Mouse (Mus musculus) left cerebral cortex, postnatal 25 days (tissue): ENCODE data around the gene Fam149a. TPM values are rescaled to one million over a fixed set of nuclear protein-coding genes. Genes with fewer than 3 reads are reported as not detected.
A peak's percentile ranks its signal among the peaks of the same experiment; 100 is the strongest.

Source experiments
- DNase-seq, 2 experiments: peaks; one replicate each; pipeline ENCODE4 v3.0.0; 2022; ENCODE audit warnings: low spot score in 2 of 2, mixed read lengths in 1 of 2
- intact Hi-C: fragments of 180-260 bp; cut with DNase I; formaldehyde crosslinking; loops from one replicate; pipeline ENCODE4 v1.15.1; 2025
- total RNA-seq, 2 experiments: library from RNA; stranded (reverse); gene quantifications; 2 replicates each; pipeline ENCODE4 v1.2.3; 2021

Gene Fam149a
- total RNA-seq = 10 to 100 TPM; 21.6 to 23.6 TPM

GRCm38 (mm10) chr8:45381963-45382347 is at the start of gene Fam149a:
TSS of gene Fam149a (minus strand) at chr8:45382291.
- intact Hi-C loops = no loop called here

GRCm38 (mm10) chr8:45420151-45420550 is 38.1 kb upstream of the Fam149a start:
- intact Hi-C loops = no loop called here
- DNase-seq = no peak

More at GRCm38 (mm10) chr8:45381963-45382347, at the start of gene Fam149a:
- peak; percentile 4 to 9 for DNase-seq

GRCm38 (mm10) chr8:45414965-45415364 is 32.9 kb upstream of the Fam149a start:
- intact Hi-C loops = no loop called here
- DNase-seq = peak; percentile 3 to 32

- intact Hi-C loops = no loop called here
- DNase-seq = no peak
These were observed 28.8 kb upstream of the Fam149a start, which contains the start of gene Tlr3 for GRCm38 (mm10) chr8:45410882-45411281. TSS of gene Tlr3 (minus strand) at chr8:45411080.

- intact Hi-C loops = no loop called here
These were observed 28.2 kb upstream of the Fam149a start for GRCm38 (mm10) chr8:45410146-45410880.

GRCm38 (mm10) chr8:45409702-45410101 is 27.6 kb upstream of the Fam149a start:
- intact Hi-C loops = no loop called here
- no peak for DNase-seq

More at GRCm38 (mm10) chr8:45410146-45410880, 28.2 kb upstream of the Fam149a start:
- DNase-seq = peak; percentile 27 to 32

- intact Hi-C loops = no loop called here
- DNase-seq = no peak
These were observed 1.2 kb upstream of the Fam149a start for GRCm38 (mm10) chr8:45383250-45383649.

GRCm38 (mm10) chr8:45381075-45381962 is 772 bp downstream of the Fam149a start:
- intact Hi-C loops = no loop called here
- no peak for DNase-seq

- intact Hi-C loops = no loop called here
These were observed 1.5 kb downstream of the Fam149a start for GRCm38 (mm10) chr8:45380598-45380997.

GRCm38 (mm10) chr8:45374071-45374470 is 8.0 kb downstream of the Fam149a start:
- intact Hi-C loops = no loop called here
- DNase-seq = no peak

More at GRCm38 (mm10) chr8:45380598-45380997, 1.5 kb downstream of the Fam149a start:
- DNase-seq = no peak

- no peak for DNase-seq
- intact Hi-C loops = loop anchor here (10.0 kb wide), 1 partner anchor 418 kb away; no protein-coding TSS in a partner anchor
These were observed 14.9 kb downstream of the Fam149a start for GRCm38 (mm10) chr8:45367154-45367553.

GRCm38 (mm10) chr8:45363220-45363619 is 18.9 kb downstream of the Fam149a start:
- intact Hi-C loops = loop anchor here (5.0 to 10.0 kb wide), 2 partner anchors 74 to 422 kb away; no protein-coding TSS in a partner anchor
- no peak for DNase-seq

- intact Hi-C loops = loop anchor here (5.0 to 10.0 kb wide), 2 partner anchors 75 to 422 kb away; no protein-coding TSS in a partner anchor
- peak; percentile 31 to 43 for DNase-seq
These were observed 19.8 kb downstream of the Fam149a start for GRCm38 (mm10) chr8:45362323-45362722.

- DNase-seq = no peak
- intact Hi-C loops = no loop called here
These were observed 22.9 kb downstream of the Fam149a start for GRCm38 (mm10) chr8:45359091-45359605.

- peak; percentile 44 to 60 for DNase-seq
- intact Hi-C loops = no loop called here
These were observed 23.8 kb downstream of the Fam149a start for GRCm38 (mm10) chr8:45358132-45358918.

GRCm38 (mm10) chr8:45355809-45356208 is 26.3 kb downstream of the Fam149a start:
- DNase-seq = no peak
- intact Hi-C loops = no loop called here

GRCm38 (mm10) chr8:45345031-45345430 is 37.1 kb downstream of the Fam149a start:
- DNase-seq = peak; percentile 63 to 69
- intact Hi-C loops = no loop called here

GRCm38 (mm10) chr8:45344298-45344697 is 37.8 kb downstream of the Fam149a start:
- DNase-seq = no peak
- intact Hi-C loops = no loop called here
